Mouse (Mus musculus) brown adipose tissue, adult 24 weeks (tissue): ENCODE measurements around the gene Tom1. TPM values are rescaled to one million over a fixed set of nuclear protein-coding genes. Genes with fewer than 3 reads are reported as not detected.
A peak's percentile ranks its signal among the peaks of the same experiment; 100 is the strongest.

Source experiments
- H3K27ac ChIP-seq: fragments of 200-500 bp; replicated peaks from 2 replicates; pipeline ENCODE4 v1.5.1; 2012; ENCODE audit warnings: low read depth, mild to moderate bottlenecking, low read length
- H3K4me1 ChIP-seq: fragments of 200-500 bp; 2 replicates; pipeline ENCODE4 v1.6.1; 2012; ENCODE audit warnings: low read length, mixed read lengths; ENCODE audit not compliant: control insufficient read depth, insufficient read depth, insufficient read length
- H3K4me3 ChIP-seq: fragments of 200-500 bp; 2 replicates; pipeline ENCODE4 v1.5.1; 2012; ENCODE audit warnings: low read depth, mild to moderate bottlenecking, low read length, moderate library complexity; ENCODE audit not compliant: insufficient read depth
- polyA plus RNA-seq: library from polyadenylated mRNA; stranded (reverse); fragments of >200 nt; gene quantifications from 2 replicates; pipeline ENCODE4 v1.2.4, GENCODE M21; 2012; ENCODE audit not compliant: missing spikeins, insufficient read depth, insufficient read length

Tom1 gene
- polyA plus RNA-seq, 1 experiment: 21.8 TPM

DNA sequence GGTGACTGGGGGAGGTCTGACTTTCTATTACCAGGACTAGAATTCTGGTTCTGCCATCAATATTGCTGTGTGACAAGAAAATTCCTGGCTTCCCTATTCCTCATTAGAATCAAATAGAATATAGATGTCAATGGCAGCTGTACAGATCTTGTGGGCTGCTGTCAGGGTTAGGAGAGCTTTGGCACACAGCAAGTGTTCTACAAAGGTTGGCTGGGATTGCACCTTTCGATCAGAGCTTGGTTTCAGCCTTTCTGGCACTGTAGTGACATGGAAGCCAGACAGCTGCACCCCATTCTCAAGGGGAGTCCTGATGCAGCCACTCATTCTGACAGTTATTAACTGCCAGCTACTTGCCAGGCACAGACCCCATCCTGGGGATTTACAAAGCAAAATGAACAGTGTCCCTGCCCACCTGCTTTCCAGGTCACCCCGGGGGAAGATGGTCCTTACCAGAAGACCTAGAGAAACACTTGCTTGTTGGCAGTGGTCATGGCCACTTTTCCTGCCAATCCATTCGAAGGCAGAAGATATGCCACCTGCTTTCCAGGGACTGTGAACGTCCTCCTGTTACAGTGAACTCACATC, 57.4 kb downstream of the Tom1 start:
- H3K4me3 ChIP-seq: no peak overlapping the region
- no peak overlapping the region for H3K27ac ChIP-seq
- H3K4me1 ChIP-seq: peaks cover 15% of the 10 kb centered on the region

DNA sequence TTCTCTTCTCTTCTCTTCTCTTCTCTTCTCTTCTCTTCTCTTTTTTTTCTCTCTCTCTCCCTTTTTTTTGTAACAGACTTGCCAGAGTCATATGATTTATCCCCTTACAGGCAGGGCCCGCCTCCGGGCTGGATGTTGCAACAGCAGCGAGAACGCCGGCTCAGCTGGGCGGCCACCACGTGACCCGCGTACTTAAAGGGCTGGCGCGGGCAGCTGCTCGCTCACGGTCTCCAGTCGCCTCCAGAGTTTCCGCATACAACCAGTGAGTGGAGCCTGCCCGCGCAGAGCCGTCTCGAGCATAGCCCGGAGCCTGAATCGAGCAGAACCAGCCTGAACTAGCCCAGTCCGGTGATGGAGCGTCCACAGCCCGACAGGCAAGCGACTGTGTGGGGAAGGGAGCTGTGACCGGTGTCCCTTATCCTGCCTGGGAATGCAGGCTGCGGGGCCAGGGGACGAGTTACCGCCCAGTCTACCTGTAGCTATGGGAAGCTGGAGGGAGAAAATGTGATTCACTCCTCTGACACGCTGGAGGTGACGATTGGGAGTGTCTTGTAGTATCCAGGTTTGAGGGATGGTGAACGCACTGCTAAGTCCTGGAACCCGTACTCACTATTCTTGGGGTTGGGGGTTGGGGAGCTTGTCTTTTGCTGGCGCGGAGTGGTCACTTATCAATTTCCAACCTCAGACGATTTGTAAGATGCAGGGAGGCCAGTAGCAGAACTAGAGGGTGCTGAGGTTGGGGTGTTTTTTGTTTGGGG, 60.1 kb downstream of the Tom1 start, which contains the start of gene Hmox1:
Gene Hmox1, plus strand, starts transcription at position 223 of the 758 bp plus-strand sequence.
- H3K4me1 ChIP-seq: peaks cover 10% of the 10 kb centered on the region
- peak within 1 kb of the TSS; percentile 81 for H3K4me3 ChIP-seq
- peak within 1 kb of the TSS; percentile 63 for H3K27ac ChIP-seq

DNA sequence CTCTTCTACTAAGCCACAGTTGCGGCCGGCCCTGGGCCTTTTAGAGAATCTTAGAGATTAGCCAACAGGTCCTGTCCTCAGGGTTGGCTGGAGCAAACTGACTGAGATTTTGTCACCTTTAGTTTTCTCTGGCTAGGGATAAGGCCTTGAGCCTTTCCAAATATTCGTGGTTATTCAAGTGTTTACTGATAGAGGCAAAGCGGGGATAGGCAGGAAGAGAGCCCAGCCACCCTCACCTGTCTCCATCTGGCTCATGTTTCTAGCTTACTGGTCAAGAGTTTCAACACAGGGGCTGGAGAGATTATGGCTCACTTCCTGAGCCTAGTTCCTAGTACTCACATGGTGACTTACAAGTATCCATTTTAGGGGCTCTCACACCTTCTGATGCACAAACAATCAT, 69.5 kb downstream of the Tom1 start:
- Histone ChIP-seq H3K4me1 (no peaks in the 10 kb centered on the region), H3K27ac (no peak overlapping the region), H3K4me3 (no peak overlapping the region)

DNA sequence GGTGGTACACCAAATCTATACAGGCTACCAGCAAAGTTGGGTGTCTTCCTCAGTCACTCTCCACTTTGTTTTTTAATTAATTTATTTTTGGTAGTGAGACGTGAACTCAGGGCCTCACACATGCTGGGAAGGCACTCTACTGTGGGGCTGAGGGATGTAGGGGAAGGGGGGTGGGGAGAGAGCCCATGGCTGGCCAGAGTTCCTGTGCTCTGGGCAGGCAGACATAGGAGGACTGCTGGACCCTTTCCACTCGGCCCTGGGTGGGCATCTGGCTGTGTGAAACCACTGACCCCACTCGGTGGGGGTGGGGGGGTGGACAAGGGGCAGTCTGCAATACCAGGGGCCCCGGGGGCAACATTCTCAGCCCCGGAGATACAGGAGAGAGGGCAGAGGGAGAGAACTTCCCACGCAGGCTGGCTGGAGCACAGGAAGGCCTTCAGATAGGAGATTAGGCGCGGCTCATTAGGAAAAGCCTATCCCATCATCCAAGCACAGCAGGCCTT, 69.9 kb downstream of the Tom1 start:
- Histone ChIP-seq H3K27ac (no peak overlapping the region), H3K4me3 (no peak overlapping the region), H3K4me1 (no peaks in the 10 kb centered on the region)

DNA sequence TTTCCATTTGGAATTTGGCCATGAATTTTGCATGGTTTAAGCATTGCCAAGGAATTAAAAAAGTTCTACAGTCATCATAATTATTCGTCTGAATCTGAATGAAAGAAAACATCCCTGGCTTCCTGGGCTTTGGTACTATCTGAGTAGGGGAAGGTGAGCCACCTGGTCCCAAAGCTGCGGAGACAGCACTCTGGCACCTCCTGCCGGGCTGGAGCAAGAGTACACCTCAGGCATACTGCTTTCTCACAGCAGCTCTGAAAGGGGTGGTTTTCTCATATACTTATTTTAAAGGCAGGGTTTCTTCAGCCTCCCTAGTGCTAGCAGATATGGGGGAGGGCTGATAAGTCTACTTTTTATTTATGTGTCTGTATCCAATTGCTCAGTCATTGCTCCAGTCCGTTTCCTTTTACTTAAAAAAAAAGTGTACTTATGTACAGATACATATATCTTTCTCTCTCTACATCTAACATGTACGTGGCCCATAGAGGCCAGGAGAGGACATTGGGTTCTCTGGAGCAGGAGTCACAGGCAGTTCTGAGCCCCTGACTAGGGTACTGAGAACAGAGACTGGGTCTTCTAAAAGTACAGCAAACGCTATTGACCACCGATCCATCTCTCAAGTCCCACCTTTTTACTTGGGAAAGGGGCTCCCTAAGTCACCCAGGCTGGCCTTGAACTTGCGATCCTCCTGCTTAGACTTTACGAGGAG, 75.2 kb downstream of the Tom1 start:
- no peaks in the 10 kb centered on the region; the same call in 1 of the 2 replicates for H3K4me1 ChIP-seq
- peak overlapping the region; percentile 77 for H3K4me3 ChIP-seq
- H3K27ac ChIP-seq: peak overlapping the region; percentile 76

DNA sequence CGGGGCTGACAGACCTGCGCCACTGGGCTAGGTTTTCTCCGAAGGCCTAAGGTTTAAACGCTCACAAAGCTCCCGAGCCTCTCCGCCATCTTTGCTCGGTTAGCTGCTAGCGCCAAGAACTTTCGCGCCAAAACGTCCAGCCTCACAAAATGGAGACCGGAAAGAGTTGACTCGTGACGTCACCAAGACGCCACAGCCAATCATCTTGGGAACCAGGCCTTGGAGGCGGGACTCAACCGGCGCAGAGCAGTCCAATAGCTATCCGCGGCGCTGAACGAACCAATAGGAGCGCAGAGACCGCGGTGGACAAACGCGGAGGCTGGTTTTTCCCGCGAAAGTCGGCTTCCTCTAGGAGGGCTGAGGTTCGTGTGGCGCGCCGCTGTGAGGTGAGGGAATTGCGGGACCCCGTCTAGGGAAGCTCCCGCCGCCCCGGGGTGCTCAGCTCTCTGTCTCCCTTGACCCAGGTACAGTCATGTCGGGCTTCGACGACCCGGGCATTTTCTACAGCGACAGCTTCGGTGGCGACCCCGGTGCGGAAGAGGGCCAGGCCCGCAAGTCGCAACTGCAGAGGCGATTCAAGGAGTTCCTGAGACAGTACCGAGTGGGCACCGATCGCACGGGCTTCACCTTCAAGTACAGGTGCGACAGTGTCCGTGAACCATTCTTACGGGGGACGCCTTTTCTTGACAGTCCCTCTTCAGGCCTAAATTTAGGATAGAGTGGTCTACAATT, 75.9 kb downstream of the Tom1 start, which contains the start of gene Mcm5:
Gene Mcm5, plus strand, starts transcription at position 334 of the 732 bp plus-strand sequence.
- no peaks in the 10 kb centered on the region; the same call in 1 of the 2 replicates for H3K4me1 ChIP-seq
- peak within 1 kb of the TSS; percentile 76 for H3K27ac ChIP-seq
- H3K4me3 ChIP-seq: peak within 1 kb of the TSS; percentile 86

DNA sequence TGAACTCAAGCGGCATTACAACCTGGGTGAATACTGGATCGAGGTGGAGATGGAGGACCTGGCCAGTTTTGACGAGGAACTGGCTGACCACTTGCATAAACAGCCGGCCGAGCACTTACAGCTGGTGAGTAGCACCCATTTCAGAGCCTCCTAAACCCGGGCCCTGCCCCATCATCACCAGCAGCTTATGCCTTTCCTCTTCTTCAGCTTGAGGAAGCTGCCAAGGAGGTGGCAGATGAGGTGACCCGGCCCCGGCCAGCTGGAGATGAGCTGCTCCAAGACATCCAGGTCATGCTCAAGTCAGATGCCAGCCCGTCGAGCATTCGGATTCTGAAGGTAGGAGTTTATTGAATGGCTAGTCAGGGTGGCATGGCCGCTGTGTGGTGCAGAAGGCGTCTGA, 76.6 kb downstream of the Tom1 start:
- Histone ChIP-seq H3K4me1 (no peaks in the 10 kb centered on the region; the same call in 1 of the 2 replicates), H3K27ac (no peak overlapping the region), H3K4me3 (peak overlapping the region; percentile 86)

DNA sequence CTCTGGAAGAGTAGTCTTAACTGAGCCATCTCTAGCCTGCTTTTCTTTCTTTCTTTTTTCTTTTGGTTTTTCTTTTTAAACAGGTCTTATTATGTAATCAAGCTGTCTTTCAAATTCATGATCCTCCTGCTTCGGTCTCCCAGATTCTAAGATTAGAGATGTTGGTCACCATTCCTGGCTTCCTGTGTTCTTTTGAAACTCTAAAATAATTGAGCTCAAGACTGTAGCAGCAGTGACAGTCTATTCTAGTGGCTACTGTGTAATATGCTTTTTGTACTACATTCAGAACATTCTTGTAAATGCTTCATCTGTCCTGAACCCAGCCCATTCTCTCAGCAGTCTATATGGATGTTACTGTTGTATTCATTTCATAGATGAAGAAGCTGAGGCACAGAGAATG, 85.0 kb downstream of the Tom1 start:
- H3K27ac ChIP-seq: no peak overlapping the region
- no peak overlapping the region for H3K4me3 ChIP-seq
- no peaks in the 10 kb centered on the region for H3K4me1 ChIP-seq

DNA sequence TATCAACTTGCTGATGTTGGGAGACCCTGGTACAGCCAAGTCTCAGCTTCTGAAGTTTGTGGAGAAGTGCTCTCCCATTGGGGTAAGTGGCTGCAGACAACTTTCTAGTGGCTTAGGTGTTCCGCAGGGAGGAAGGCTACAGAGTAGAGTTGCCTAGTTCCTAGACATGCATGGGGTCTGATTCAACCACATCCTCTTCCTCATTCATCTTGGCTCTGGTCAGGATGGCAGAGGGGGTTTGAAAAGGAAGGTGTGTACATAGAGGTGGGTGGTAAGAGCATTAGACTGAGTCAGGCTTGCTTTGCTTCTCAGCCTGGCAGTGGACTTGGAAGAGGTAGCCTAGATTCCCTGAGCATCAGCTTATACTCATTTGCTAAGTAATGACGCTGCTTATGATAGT, 85.8 kb downstream of the Tom1 start:
- Histone ChIP-seq H3K27ac (no peak overlapping the region), H3K4me1 (no peaks in the 10 kb centered on the region), H3K4me3 (no peak overlapping the region)

Other genes with a start within 250 kb of the Tom1 start
- not detected in 2 replicates for gene Isx, start 160.5 kb upstream of the Tom1 start, polyA plus RNA-seq
- 7.4 and 9.7 TPM in 2 replicates for gene Hmgxb4, start 40.3 kb upstream of the Tom1 start, polyA plus RNA-seq
- 9.7 and 15.4 TPM in 2 replicates for gene Hmox1, start 59.9 kb downstream of the Tom1 start, polyA plus RNA-seq
- 0.71 and 0.91 TPM in 2 replicates for gene Mcm5, start 75.9 kb downstream of the Tom1 start, polyA plus RNA-seq
- 0.48 TPM in 1 of 2 replicates, not detected in the other for gene Rasd2, start 180.2 kb downstream of the Tom1 start, polyA plus RNA-seq